Mouse (Mus musculus) lung, embryonic 16.5 days (tissue): ENCODE data around the gene Prlh. TPM values are rescaled to one million over a fixed set of nuclear protein-coding genes. Genes with fewer than 3 reads are reported as not detected.

ENCODE experiments used
- ATAC-seq: fragments of 200-750 bp; cut with Nextera tagmentation; 2 replicates; pipeline ENCODE4 v1.8.0; 2017; ENCODE audit warnings: low read depth, mild to moderate bottlenecking, moderate library complexity
- H3K27ac ChIP-seq: fragments of 300-500 bp; sonication (generic); 2 replicates; pipeline ENCODE4 v1.5.1; 2014; ENCODE audit warnings: mild to moderate bottlenecking, control low read depth, low read length
- H3K27me3 ChIP-seq: fragments of 300-500 bp; sonication (generic); 2 replicates; pipeline ENCODE4 v1.6.1; 2014; ENCODE audit warnings: low read depth, low read length, mixed read lengths; ENCODE audit not compliant: control insufficient read depth, insufficient read depth
- H3K36me3 ChIP-seq: fragments of 300-500 bp; sonication (generic); 2 replicates; pipeline ENCODE4 v1.6.1; 2014; ENCODE audit warnings: low read length; ENCODE audit not compliant: control insufficient read depth, insufficient read depth
- H3K4me1 ChIP-seq: fragments of 300-500 bp; sonication (generic); replicated peaks from 2 replicates; pipeline ENCODE4 v1.6.1; 2014; ENCODE audit warnings: low read length, mixed read lengths; ENCODE audit not compliant: control insufficient read depth, insufficient read depth
- H3K4me2 ChIP-seq: fragments of 300-500 bp; sonication (generic); 2 replicates; pipeline ENCODE4 v1.6.1; 2014; ENCODE audit warnings: low read depth, low read length, control low read depth
- H3K4me3 ChIP-seq: fragments of 300-500 bp; sonication (generic); 2 replicates; pipeline ENCODE4 v1.5.1; 2014; ENCODE audit warnings: mild to moderate bottlenecking, low read length, control low read depth
- H3K9ac ChIP-seq: fragments of 300-500 bp; sonication (generic); 2 replicates; pipeline ENCODE4 v1.6.1; 2014; ENCODE audit warnings: low read length, control low read depth
- H3K9me3 ChIP-seq: fragments of 300-500 bp; sonication (generic); 2 replicates; pipeline ENCODE4 v1.6.1; 2016; ENCODE audit warnings: low read length; ENCODE audit not compliant: control insufficient read depth
- WGBS: fragments of 180-500 bp; shearing (Covaris S2); extraction: QIAGEN DNeasy Blood & Tissue Kit; methylation state at CpG from one replicate; pipeline ENCODE4 v1.1.7; 2014; 5-methylcytosine and 5-hydroxymethylcytosine counted together
- polyA plus RNA-seq: library from polyadenylated mRNA; unstranded; fragments of >200 nt; fragmentation: Nextera tagmentation; extraction: Ambion mirVana; gene quantifications from 2 replicates; pipeline ENCODE4 v1.2.1, GENCODE M21; 2015

Gene Prlh
- polyA plus RNA-seq: not detected in 2 replicates

DNA sequence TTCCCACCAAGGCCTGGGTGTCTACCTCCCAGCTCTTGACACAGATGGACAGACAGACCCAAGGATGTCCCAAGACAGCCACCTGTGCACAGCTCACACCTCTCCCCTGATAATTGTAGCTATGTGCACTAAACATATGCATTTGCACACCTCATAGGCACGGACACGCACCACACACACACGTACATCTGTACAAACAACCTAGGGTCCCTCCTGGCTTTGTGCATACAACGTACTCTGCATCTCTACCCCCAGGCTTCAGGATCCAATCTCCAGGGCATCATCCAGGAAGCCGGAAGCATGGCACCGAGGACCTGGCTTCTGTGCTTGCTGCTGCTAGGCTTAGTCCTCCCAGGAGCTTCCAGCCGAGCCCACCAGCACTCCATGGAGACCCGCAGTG, at the start of gene Prlh:
Gene Prlh (plus strand): TSS at position 301 of the 400 bp plus-strand sequence.
- H3K36me3 ChIP-seq: no peaks in the 10 kb centered on the region
- no peak within 1 kb of the TSS for H3K4me3 ChIP-seq
- H3K9me3 ChIP-seq: no peaks in the 10 kb centered on the region
- no peak within 1 kb of the TSS for H3K4me2 ChIP-seq
- no peak for ATAC-seq
- H3K9ac ChIP-seq: no peak within 1 kb of the TSS; the same call in 1 of the 2 replicates
- no peak within 1 kb of the TSS for H3K27ac ChIP-seq
- WGBS: 81% methylated on average over 8 of the region's 8 CpGs
- no peaks in the 10 kb centered on the region for H3K27me3 ChIP-seq
- H3K4me1 ChIP-seq: peaks cover 5% of the 10 kb centered on the region

- 65% methylated on average over 3 of the region's 3 CpGs for WGBS
Observed at GRCm38 (mm10) chr1:90903211-90903945, 49.5 kb upstream of the Prlh start.

DNA sequence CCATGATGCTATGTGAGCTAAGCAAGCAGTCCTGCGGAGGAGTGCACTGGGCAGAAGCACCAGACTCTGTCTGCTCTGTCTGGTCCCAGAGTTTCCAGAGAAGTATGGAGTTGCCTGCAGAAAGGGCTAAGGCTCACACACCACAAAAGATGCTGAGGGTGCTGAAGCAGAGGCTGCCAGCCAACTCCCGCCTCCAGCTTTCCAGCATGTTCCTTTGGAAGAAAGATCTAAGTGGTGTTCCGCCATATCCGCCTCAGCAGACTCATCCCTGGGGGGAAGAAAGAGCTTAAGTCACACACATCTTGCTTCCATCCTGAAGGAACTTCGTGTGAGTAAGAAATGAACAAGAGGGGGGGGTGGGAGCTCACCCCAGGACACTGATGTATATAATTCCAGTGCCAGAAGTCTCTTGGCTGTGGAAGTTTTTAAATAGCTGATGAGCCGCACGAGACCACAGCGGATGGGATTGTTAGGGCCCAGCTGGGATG, 48.9 kb upstream of the Prlh start:
- H3K4me1 ChIP-seq: peaks cover 33% of the 10 kb centered on the region
- H3K27ac ChIP-seq: peak overlapping the region; percentile 89
- WGBS: 48% methylated on average over 8 of the region's 8 CpGs
- H3K36me3 ChIP-seq: no peaks in the 10 kb centered on the region
- peak; percentile 88 for ATAC-seq
- H3K4me2 ChIP-seq: no peak overlapping the region
- H3K4me3 ChIP-seq: no peak overlapping the region
- H3K9me3 ChIP-seq: no peaks in the 10 kb centered on the region
- peak overlapping the region; percentile 13; the same call in 1 of the 2 replicates for H3K9ac ChIP-seq
- no peaks in the 10 kb centered on the region for H3K27me3 ChIP-seq

More at GRCm38 (mm10) chr1:90903211-90903945, 49.5 kb upstream of the Prlh start:
- H3K4me2 ChIP-seq: no peak overlapping the region
- H3K9me3 ChIP-seq: no peaks in the 10 kb centered on the region
- peaks cover 28% of the 10 kb centered on the region for H3K4me1 ChIP-seq
- ATAC-seq: no peak; the same call in 1 of the 2 replicates
- no peak overlapping the region for H3K4me3 ChIP-seq
- H3K36me3 ChIP-seq: no peaks in the 10 kb centered on the region
- H3K27ac ChIP-seq: peak overlapping the region; percentile 89
- H3K27me3 ChIP-seq: no peaks in the 10 kb centered on the region
- H3K9ac ChIP-seq: peak overlapping the region; percentile 13; the same call in 1 of the 2 replicates

GRCm38 (mm10) chr1:90904729-90905404, 48.0 kb upstream of the Prlh start:
- Histone ChIP-seq H3K9ac (no peak overlapping the region), H3K4me2 (no peak overlapping the region), H3K9me3 (no peaks in the 10 kb centered on the region), H3K36me3 (no peaks in the 10 kb centered on the region), H3K27me3 (no peaks in the 10 kb centered on the region), H3K4me1 (peaks cover 38% of the 10 kb centered on the region), H3K4me3 (no peak overlapping the region), H3K27ac (peak overlapping the region; percentile 89)
- no peak for ATAC-seq
- 68% methylated on average over 7 of the region's 7 CpGs for WGBS

- WGBS: 15% methylated on average over 2 of the region's 2 CpGs
- no peak overlapping the region for H3K4me3 ChIP-seq
Observed at GRCm38 (mm10) chr1:90906357-90906756, 46.6 kb upstream of the Prlh start.

GRCm38 (mm10) chr1:90909161-90909560, 43.7 kb upstream of the Prlh start:
- peak; percentile 78 for ATAC-seq
- peak overlapping the region; percentile 39; the same call in 1 of the 2 replicates for H3K9ac ChIP-seq

More at GRCm38 (mm10) chr1:90906357-90906756, 46.6 kb upstream of the Prlh start:
- no peak overlapping the region for H3K4me2 ChIP-seq
- ATAC-seq: no peak
- H3K27ac ChIP-seq: no peak overlapping the region
- peaks cover 48% of the 10 kb centered on the region for H3K4me1 ChIP-seq
- H3K9ac ChIP-seq: no peak overlapping the region
- H3K36me3 ChIP-seq: no peaks in the 10 kb centered on the region
- no peaks in the 10 kb centered on the region; the same call in 1 of the 2 replicates for H3K27me3 ChIP-seq
- H3K9me3 ChIP-seq: no peaks in the 10 kb centered on the region

DNA sequence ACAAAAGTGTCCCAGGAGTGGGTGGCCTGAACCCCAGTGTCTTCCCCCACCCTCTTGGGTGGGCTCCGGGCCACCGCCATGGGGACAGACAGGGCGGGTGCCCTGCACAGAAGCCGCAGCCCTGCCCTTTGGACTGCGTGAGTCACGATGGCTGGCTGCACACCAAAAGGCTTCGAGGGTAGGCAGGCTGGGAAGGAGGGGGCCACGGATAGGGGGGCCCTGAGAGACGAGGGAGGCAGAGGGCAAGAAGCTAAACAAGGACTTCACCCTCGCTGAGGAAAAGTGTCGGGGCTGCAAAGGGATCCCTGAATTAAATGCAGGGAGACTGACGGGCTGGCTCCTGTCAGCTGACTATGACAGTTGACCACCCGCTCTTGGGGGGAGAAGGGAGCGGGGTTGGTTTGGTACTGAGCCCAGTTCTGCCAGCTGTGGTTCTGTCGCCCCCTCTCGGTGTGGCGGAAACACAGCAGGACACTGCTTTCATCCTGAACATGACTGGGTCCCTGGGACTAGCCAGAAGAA, 43.2 kb upstream of the Prlh start:
- Histone ChIP-seq H3K27me3 (no peaks in the 10 kb centered on the region; the same call in 1 of the 2 replicates), H3K27ac (peak overlapping the region; percentile 77), H3K4me3 (peak overlapping the region; percentile 14; the same call in 1 of the 2 replicates), H3K9ac (peak overlapping the region; percentile 39), H3K36me3 (no peaks in the 10 kb centered on the region), H3K4me1 (peaks cover 33% of the 10 kb centered on the region), H3K9me3 (no peaks in the 10 kb centered on the region), H3K4me2 (peak overlapping the region; percentile 44)
- peak; percentile 86 for ATAC-seq
- 22% methylated on average over 17 of the region's 17 CpGs for WGBS

More at GRCm38 (mm10) chr1:90909161-90909560, 43.7 kb upstream of the Prlh start:
- Histone ChIP-seq H3K27ac (peak overlapping the region; percentile 77), H3K4me3 (no peak overlapping the region), H3K4me1 (peaks cover 33% of the 10 kb centered on the region), H3K9me3 (no peaks in the 10 kb centered on the region), H3K36me3 (no peaks in the 10 kb centered on the region), H3K27me3 (no peaks in the 10 kb centered on the region; the same call in 1 of the 2 replicates), H3K4me2 (peak overlapping the region; percentile 44)

- Histone ChIP-seq H3K27ac (no peak overlapping the region), H3K9me3 (no peaks in the 10 kb centered on the region), H3K4me3 (no peak overlapping the region), H3K4me2 (no peak overlapping the region), H3K27me3 (no peaks in the 10 kb centered on the region; the same call in 1 of the 2 replicates), H3K36me3 (no peaks in the 10 kb centered on the region), H3K9ac (no peak overlapping the region), H3K4me1 (peaks cover 34% of the 10 kb centered on the region)
- WGBS: 61% methylated on average over 6 of the region's 6 CpGs
- ATAC-seq: no peak
Observed at GRCm38 (mm10) chr1:90913231-90913630, 39.7 kb upstream of the Prlh start.
